Mouse (Mus musculus): ENCODE measurements around the gene Olfr329-ps. TPM values are rescaled to one million over a fixed set of nuclear protein-coding genes. Genes with fewer than 3 reads are reported as not detected.

Gene Olfr329-ps
- polyA plus RNA-seq, 1 experiment from 2014 or later = not detected

Other genes starting within 250 kb of the Olfr329-ps start
- gene Zfp692, start 239.4 kb downstream of the Olfr329-ps start, polyA plus RNA-seq (2014; fragmentation: Nextera tagmentation; extraction: Ambion mirVana) = 19.8 and 21.3 TPM in 2 replicates
- 41.8 and 44.9 TPM in 2 replicates for gene Zfp672, start 216.1 kb downstream of the Olfr329-ps start, polyA plus RNA-seq (2014; fragmentation: Nextera tagmentation; extraction: Ambion mirVana)
- gene Sh3bp5l, start 215.7 kb downstream of the Olfr329-ps start, polyA plus RNA-seq (2014; fragmentation: Nextera tagmentation; extraction: Ambion mirVana) = 22.4 and 24.2 TPM in 2 replicates
- gene Lypd8, start 167.4 kb downstream of the Olfr329-ps start, polyA plus RNA-seq (2014; fragmentation: Nextera tagmentation; extraction: Ambion mirVana) = 32.0 and 42.9 TPM in 2 replicates
- not detected in 2 replicates for gene 1810065E05Rik, start 125.3 kb downstream of the Olfr329-ps start, polyA plus RNA-seq (2014; fragmentation: Nextera tagmentation; extraction: Ambion mirVana)
- gene Gm12253, start 113.9 kb downstream of the Olfr329-ps start, polyA plus RNA-seq (2014; fragmentation: Nextera tagmentation; extraction: Ambion mirVana) = not detected in 2 replicates
- not detected in 2 replicates for gene Lypd9, start 93.5 kb downstream of the Olfr329-ps start, polyA plus RNA-seq (2014; fragmentation: Nextera tagmentation; extraction: Ambion mirVana)
- gene Olfr30, start 84.2 kb downstream of the Olfr329-ps start, polyA plus RNA-seq (2014; fragmentation: Nextera tagmentation; extraction: Ambion mirVana) = not detected in 2 replicates
- gene Olfr332, start 53.9 kb downstream of the Olfr329-ps start, polyA plus RNA-seq (2014; fragmentation: Nextera tagmentation; extraction: Ambion mirVana) = not detected in 2 replicates
- not detected in 2 replicates for gene Olfr331, start 43.9 kb downstream of the Olfr329-ps start, polyA plus RNA-seq (2014; fragmentation: Nextera tagmentation; extraction: Ambion mirVana)
- gene Olfr330, start 11.6 kb downstream of the Olfr329-ps start, polyA plus RNA-seq (2014; fragmentation: Nextera tagmentation; extraction: Ambion mirVana) = not detected in 2 replicates
- gene Olfr328, start 9.2 kb upstream of the Olfr329-ps start, polyA plus RNA-seq (2014; fragmentation: Nextera tagmentation; extraction: Ambion mirVana) = 0.12 TPM in 1 of 2 replicates, not detected in the other
- gene Olfr224, start 24.1 kb upstream of the Olfr329-ps start, polyA plus RNA-seq (2014; fragmentation: Nextera tagmentation; extraction: Ambion mirVana) = not detected in 2 replicates
- gene Olfr325, start 31.3 kb upstream of the Olfr329-ps start, polyA plus RNA-seq (2014; fragmentation: Nextera tagmentation; extraction: Ambion mirVana) = not detected in 2 replicates
- gene Olfr324, start 48.7 kb upstream of the Olfr329-ps start, polyA plus RNA-seq (2014; fragmentation: Nextera tagmentation; extraction: Ambion mirVana) = not detected in 2 replicates
- gene 2210407C18Rik, start 69.7 kb upstream of the Olfr329-ps start, polyA plus RNA-seq (2014; fragmentation: Nextera tagmentation; extraction: Ambion mirVana) = 0.58 and 0.90 TPM in 2 replicates
- not detected in 2 replicates for gene Olfr323, start 84.1 kb upstream of the Olfr329-ps start, polyA plus RNA-seq (2014; fragmentation: Nextera tagmentation; extraction: Ambion mirVana)
- gene Trim58, start 94.0 kb upstream of the Olfr329-ps start, polyA plus RNA-seq (2014; fragmentation: Nextera tagmentation; extraction: Ambion mirVana) = 0.14 TPM in 1 of 2 replicates, not detected in the other
- not detected in 2 replicates for gene Olfr322, start 112.4 kb upstream of the Olfr329-ps start, polyA plus RNA-seq (2014; fragmentation: Nextera tagmentation; extraction: Ambion mirVana)
- gene Olfr320, start 134.7 kb upstream of the Olfr329-ps start, polyA plus RNA-seq (2014; fragmentation: Nextera tagmentation; extraction: Ambion mirVana) = not detected in 2 replicates
- gene Olfr319, start 152.7 kb upstream of the Olfr329-ps start, polyA plus RNA-seq (2014; fragmentation: Nextera tagmentation; extraction: Ambion mirVana) = not detected in 2 replicates
- not detected in 2 replicates for gene Olfr318, start 177.6 kb upstream of the Olfr329-ps start, polyA plus RNA-seq (2014; fragmentation: Nextera tagmentation; extraction: Ambion mirVana)
- gene Olfr317, start 192.8 kb upstream of the Olfr329-ps start, polyA plus RNA-seq (2014; fragmentation: Nextera tagmentation; extraction: Ambion mirVana) = not detected in 2 replicates
- not detected in 2 replicates for gene Olfr316, start 206.3 kb upstream of the Olfr329-ps start, polyA plus RNA-seq (2014; fragmentation: Nextera tagmentation; extraction: Ambion mirVana)
- gene Olfr315, start 226.8 kb upstream of the Olfr329-ps start, polyA plus RNA-seq (2014; fragmentation: Nextera tagmentation; extraction: Ambion mirVana) = not detected in 2 replicates
- gene Olfr314, start 236.5 kb upstream of the Olfr329-ps start, polyA plus RNA-seq (2014; fragmentation: Nextera tagmentation; extraction: Ambion mirVana) = not detected in 2 replicates